Mouse (Mus musculus) kidney, postnatal 0 days (tissue): ENCODE measurements at regions not wholly inside any gene's neighbourhood (a gene's known extent, or its start where the extent isn't known, plus 50 kb on each side); places are given as distances from the start of the nearest gene placed in this dataset.

Source experiments
- ATAC-seq: fragments of 200-750 bp; cut with Nextera tagmentation; replicated peaks from 2 replicates; pipeline ENCODE4 v1.8.0; 2017; ENCODE audit warnings: low read depth, moderate number of reproducible peaks, moderate TSS enrichment, moderate library complexity; ENCODE audit not compliant: low FRiP score
- DNase-seq: peaks from one replicate; pipeline ENCODE4 v3.0.0-alpha.2; 2016; ENCODE audit warnings: low spot score
- H3K27ac ChIP-seq: fragments of 300-500 bp; sonication (generic); 2 replicates; pipeline ENCODE4 v1.5.1; 2014; ENCODE audit warnings: mild to moderate bottlenecking
- H3K27me3 ChIP-seq: fragments of 300-500 bp; sonication (generic); 2 replicates; pipeline ENCODE4 v1.6.1; 2014; ENCODE audit warnings: low read length, mixed read lengths; ENCODE audit not compliant: insufficient read depth
- H3K36me3 ChIP-seq: fragments of 300-500 bp; sonication (generic); 2 replicates; pipeline ENCODE4 v1.6.1; 2014; ENCODE audit warnings: low read length, mixed read lengths; ENCODE audit not compliant: insufficient read depth
- H3K4me1 ChIP-seq: fragments of 300-500 bp; sonication (generic); replicated peaks from 2 replicates; pipeline ENCODE4 v1.6.1; 2014; ENCODE audit warnings: antibody characterized with exemption, low read length, mixed read lengths; ENCODE audit not compliant: insufficient read depth
- H3K4me2 ChIP-seq: fragments of 300-500 bp; sonication (generic); 2 replicates; pipeline ENCODE4 v1.6.1; 2014; ENCODE audit warnings: mild to moderate bottlenecking, low read length, moderate library complexity, mixed read lengths
- H3K4me3 ChIP-seq: fragments of 300-500 bp; sonication (generic); replicated peaks from 2 replicates; pipeline ENCODE4 v1.5.1; 2014; ENCODE audit warnings: low read depth, low read length
- H3K9ac ChIP-seq: fragments of 300-500 bp; sonication (generic); 2 replicates; pipeline ENCODE4 v1.6.1; 2014; ENCODE audit warnings: low read depth, low read length
- H3K9me3 ChIP-seq: fragments of 300-500 bp; sonication (generic); replicated peaks from 2 replicates; pipeline ENCODE4 v1.6.1; 2016; ENCODE audit warnings: low read length, inconsistent platforms, mixed read lengths
- CTCF ChIP-seq: IDR thresholded peaks from 2 replicates; pipeline ENCODE4 v1.5.1; 2016; ENCODE audit warnings: antibody characterized with exemption, low read depth, mild to moderate bottlenecking, moderate library complexity
- WGBS: fragments of 180-500 bp; shearing (Covaris S2); extraction: QIAGEN DNeasy Blood & Tissue Kit; methylation state at CpG from one replicate; pipeline ENCODE4 v1.1.7; 2014; 5-methylcytosine and 5-hydroxymethylcytosine counted together

- no peak for TF ChIP-seq CTCF
- Histone ChIP-seq H3K4me1 (no peaks in the 10 kb centered on the region), H3K27me3 (no peaks in the 10 kb centered on the region), H3K4me2 (no peak overlapping the region), H3K9me3 (no peaks in the 10 kb centered on the region), H3K27ac (no peak overlapping the region), H3K36me3 (no peaks in the 10 kb centered on the region), H3K9ac (no peak overlapping the region), H3K4me3 (no peak overlapping the region)
- WGBS = 57% methylated on average over 2 of the region's 2 CpGs
- ATAC-seq (no peak), DNase-seq (no peak)
These were observed 380.6 kb downstream of the Olfm3 start for GRCm38 (mm10) chr3:115284487-115284886.
